Mouse (Mus musculus): Measurements from ENCODE around the gene Kcmf1. TPM values are rescaled to one million over a fixed set of nuclear protein-coding genes. Genes with fewer than 3 reads are reported as not detected.

Kcmf1 gene
- polyA plus RNA-seq, 1 experiment, result 254 TPM

DNA sequence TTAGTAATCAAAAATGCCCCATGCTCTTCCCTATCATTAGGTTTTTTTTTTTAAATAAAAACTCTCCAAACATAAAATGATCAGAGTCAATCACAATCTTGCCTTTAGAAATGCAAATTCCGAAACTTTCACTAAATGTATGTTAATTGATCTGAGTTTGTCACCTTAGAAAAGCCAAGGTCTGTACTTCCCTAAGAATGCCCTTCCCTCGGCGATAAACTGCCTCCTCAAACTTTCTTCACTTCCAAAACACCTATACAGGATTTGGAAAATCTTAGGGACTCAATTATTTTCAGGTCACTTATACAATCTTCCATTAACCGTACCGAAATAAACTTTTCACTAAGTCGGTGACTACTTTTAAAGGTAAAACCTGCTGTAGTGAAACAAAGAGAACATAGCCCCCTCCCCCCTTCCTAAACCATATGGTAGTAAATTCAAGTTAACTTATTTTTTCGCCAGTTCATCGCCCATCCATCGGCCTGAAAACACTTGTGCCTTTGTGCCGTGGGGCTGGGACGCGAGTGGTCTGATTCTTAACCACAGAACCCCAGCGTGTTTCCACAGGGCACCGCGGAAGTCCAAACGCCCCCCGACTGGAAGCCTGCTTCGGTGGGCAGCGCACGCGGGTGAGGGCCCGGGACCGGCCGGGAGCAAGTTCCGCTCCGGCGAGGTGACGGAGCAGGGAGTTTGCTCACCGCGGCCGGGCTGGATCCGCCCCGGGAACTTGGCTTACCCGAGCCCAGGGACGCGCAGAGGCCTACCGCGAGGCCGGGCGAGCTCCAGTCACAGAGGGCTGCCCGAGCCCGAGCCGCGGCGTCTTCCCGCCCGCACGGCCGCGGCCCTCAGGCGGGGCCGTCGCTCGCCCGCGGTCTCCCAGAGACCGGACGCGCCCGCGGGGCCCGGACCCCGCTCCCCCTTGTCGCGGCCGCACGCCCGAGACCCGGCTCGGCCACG, 1.3 kb downstream of the Kcmf1 start:
- no peaks in the 10 kb centered on the region for H3K27me3 ChIP-seq (ENCODE audit: control insufficient read depth, insufficient read depth, low read length)
- no peak for TF ChIP-seq CTCF (IDR thresholded peaks at IDR 0.05; ENCODE audit: extremely low read depth, insufficient read length, insufficient replicate concordance, low read depth, low read length)
- TF ChIP-seq POLR2A (IDR thresholded peaks at IDR 0.05; ENCODE audit: low read depth, low read length), result no peak
- peaks cover 2% of the 10 kb centered on the region; the same call in 1 of the 2 replicates for H3K36me3 ChIP-seq (ENCODE audit: control insufficient read depth, insufficient read depth, low read length)
- H3K4me1 ChIP-seq (ENCODE audit: control insufficient read depth, insufficient read depth, insufficient read length, low read length), result peaks cover 6% of the 10 kb centered on the region; the same call in 1 of the 2 replicates
- WGBS, result 1% methylated on average over 66 of the region's 71 CpGs
- peak overlapping the region; percentile 99 for H3K4me3 ChIP-seq (ENCODE audit: low read depth, low read length)
- H3K27ac ChIP-seq (ENCODE audit: insufficient read depth, low read depth, low read length), result peak overlapping the region; percentile 93

DNA sequence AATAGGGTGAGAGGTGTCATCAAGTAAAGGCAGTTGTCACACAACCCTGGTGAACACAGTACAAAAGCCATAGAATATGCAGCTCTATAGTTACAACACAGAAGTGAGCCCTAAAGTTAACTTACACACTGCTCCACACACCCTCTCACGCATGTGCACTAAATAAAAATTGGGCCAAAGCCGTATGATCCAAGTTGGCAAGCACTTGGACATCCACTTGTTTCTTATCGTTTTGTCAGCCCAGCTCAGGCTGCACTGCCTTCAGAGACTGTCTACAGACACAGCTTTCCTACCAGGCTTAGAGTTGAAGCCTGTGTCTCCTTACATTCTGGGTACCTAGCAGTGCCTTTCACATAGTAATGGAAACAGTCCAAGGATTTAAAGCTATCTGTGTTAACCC, 4.8 kb downstream of the Kcmf1 start:
- WGBS, result 41% methylated on average over 3 of the region's 3 CpGs
- Histone ChIP-seq H3K4me1 (ENCODE audit: control insufficient read depth, insufficient read depth, insufficient read length, low read length) (peaks cover 6% of the 10 kb centered on the region; the same call in 1 of the 2 replicates), H3K27me3 (ENCODE audit: control insufficient read depth, insufficient read depth, low read length) (no peaks in the 10 kb centered on the region), H3K4me3 (ENCODE audit: low read depth, low read length) (no peak overlapping the region), H3K27ac (ENCODE audit: insufficient read depth, low read depth, low read length) (no peak overlapping the region), H3K36me3 (ENCODE audit: control insufficient read depth, insufficient read depth, low read length) (peaks cover 2% of the 10 kb centered on the region; the same call in 1 of the 2 replicates)
- TF ChIP-seq CTCF (IDR thresholded peaks at IDR 0.05; ENCODE audit: extremely low read depth, insufficient read length, insufficient replicate concordance, low read depth, low read length), result no peak
- TF ChIP-seq POLR2A (IDR thresholded peaks at IDR 0.05; ENCODE audit: low read depth, low read length), result no peak

DNA sequence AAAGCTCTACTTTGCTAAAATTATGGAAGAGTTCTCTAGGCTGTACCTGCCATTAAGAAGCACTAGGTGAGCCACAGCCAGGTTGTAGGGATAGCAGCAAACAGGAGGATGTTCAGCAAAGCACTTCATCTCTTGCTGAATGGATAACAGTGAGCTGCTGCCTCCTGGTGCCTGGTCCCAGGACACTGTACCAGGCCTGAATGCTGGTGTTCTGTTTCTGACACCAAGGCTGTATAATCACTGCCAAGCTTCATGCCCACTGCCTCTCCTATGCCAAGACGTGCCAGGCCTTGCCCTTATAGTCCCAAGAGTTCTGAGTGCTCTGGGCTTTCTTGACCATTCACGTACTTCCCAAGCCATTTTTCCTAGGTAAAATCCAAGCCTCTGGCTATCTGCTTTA, 8.5 kb downstream of the Kcmf1 start:
- peaks cover 4% of the 10 kb centered on the region; the same call in 1 of the 2 replicates for H3K36me3 ChIP-seq (ENCODE audit: control insufficient read depth, insufficient read depth, low read length)
- no peak overlapping the region for H3K27ac ChIP-seq (ENCODE audit: insufficient read depth, low read depth, low read length)
- H3K4me3 ChIP-seq (ENCODE audit: low read depth, low read length), result no peak overlapping the region
- H3K27me3 ChIP-seq (ENCODE audit: control insufficient read depth, insufficient read depth, low read length), result no peaks in the 10 kb centered on the region
- no peak for TF ChIP-seq CTCF (IDR thresholded peaks at IDR 0.05; ENCODE audit: extremely low read depth, insufficient read length, insufficient replicate concordance, low read depth, low read length)
- no peak for TF ChIP-seq POLR2A (IDR thresholded peaks at IDR 0.05; ENCODE audit: low read depth, low read length)
- peaks cover 7% of the 10 kb centered on the region for H3K4me1 ChIP-seq (ENCODE audit: control insufficient read depth, insufficient read depth, insufficient read length, low read length)
- 88% methylated on average over 2 of the region's 2 CpGs for WGBS

DNA sequence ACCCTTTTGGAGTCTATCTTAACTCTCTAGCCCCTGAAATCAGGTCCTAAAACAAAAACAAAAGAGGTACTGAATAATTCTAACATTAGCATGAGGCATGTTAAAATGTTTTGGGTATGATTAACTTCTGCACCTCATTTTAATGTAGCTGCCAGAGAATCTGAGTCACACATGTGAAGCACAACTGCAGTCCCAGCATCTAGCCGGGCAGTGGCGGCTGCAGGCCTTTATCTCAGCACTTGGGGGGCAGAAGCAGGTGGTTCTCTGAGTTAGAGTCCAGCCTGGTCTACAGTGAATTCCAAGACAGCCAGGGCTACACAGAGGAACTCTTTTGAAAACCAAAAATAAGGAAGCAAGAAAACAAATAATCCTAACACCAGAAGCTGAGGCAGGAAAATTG, 11.1 kb downstream of the Kcmf1 start:
- WGBS, result 71% methylated on average over 2 of the region's 2 CpGs
- H3K27ac ChIP-seq (ENCODE audit: insufficient read depth, low read depth, low read length), result no peak overlapping the region
- peaks cover 2% of the 10 kb centered on the region; the same call in 1 of the 2 replicates for H3K36me3 ChIP-seq (ENCODE audit: control insufficient read depth, insufficient read depth, low read length)
- no peak for TF ChIP-seq POLR2A (IDR thresholded peaks at IDR 0.05; ENCODE audit: low read depth, low read length)
- TF ChIP-seq CTCF (IDR thresholded peaks at IDR 0.05; ENCODE audit: extremely low read depth, insufficient read length, insufficient replicate concordance, low read depth, low read length), result no peak
- H3K27me3 ChIP-seq (ENCODE audit: control insufficient read depth, insufficient read depth, low read length), result no peaks in the 10 kb centered on the region
- no peak overlapping the region for H3K4me3 ChIP-seq (ENCODE audit: low read depth, low read length)
- H3K4me1 ChIP-seq (ENCODE audit: control insufficient read depth, insufficient read depth, insufficient read length, low read length), result peaks cover 2% of the 10 kb centered on the region; the same call in 1 of the 2 replicates

DNA sequence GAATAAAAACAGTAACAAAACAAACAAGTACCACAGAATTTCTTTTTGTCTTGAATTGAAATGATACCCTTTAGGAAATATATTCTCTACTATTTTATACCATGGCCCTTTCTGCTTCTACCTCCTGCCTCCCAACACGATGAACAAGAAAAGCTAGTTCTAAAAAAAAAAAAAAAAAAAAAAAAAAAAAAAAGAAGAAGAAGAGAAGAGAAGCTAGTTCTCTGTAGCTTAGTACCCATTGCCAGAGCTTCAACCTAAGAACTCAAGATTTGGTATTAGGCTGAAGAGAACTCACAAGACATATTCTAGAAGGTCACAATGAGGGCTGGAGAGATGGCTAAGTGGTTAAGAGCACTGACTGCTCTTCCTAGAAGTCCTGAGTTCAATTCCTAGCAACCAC, 14.5 kb downstream of the Kcmf1 start:
- Histone ChIP-seq H3K4me3 (ENCODE audit: low read depth, low read length) (no peak overlapping the region), H3K27me3 (ENCODE audit: control insufficient read depth, insufficient read depth, low read length) (no peaks in the 10 kb centered on the region), H3K36me3 (ENCODE audit: control insufficient read depth, insufficient read depth, low read length) (peaks cover 2% of the 10 kb centered on the region; the same call in 1 of the 2 replicates), H3K4me1 (ENCODE audit: control insufficient read depth, insufficient read depth, insufficient read length, low read length) (peaks cover 6% of the 10 kb centered on the region), H3K27ac (ENCODE audit: insufficient read depth, low read depth, low read length) (no peak overlapping the region)
- 35% methylated on average over 1 of the region's 1 CpGs for WGBS
- TF ChIP-seq POLR2A (IDR thresholded peaks at IDR 0.05; ENCODE audit: low read depth, low read length), result no peak
- no peak for TF ChIP-seq CTCF (IDR thresholded peaks at IDR 0.05; ENCODE audit: extremely low read depth, insufficient read length, insufficient replicate concordance, low read depth, low read length)

DNA sequence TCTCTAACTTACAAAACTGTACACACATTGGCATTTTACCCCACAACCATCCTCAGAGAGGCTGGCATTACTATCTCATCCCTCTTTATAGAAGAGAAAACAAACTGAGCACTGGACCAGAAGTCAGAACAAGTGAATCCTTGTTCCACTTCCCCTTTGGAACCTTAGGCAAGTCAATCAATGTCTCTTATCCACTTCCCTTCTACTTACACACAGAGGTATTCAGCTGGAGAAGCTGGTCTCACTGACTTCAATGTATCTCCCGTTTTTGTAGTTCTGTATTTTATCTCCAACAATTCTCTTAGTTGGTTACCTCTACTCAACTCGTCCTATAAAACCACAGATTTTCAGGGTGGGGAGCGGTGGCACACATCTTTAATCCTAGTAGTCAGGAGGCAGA, 15.0 kb downstream of the Kcmf1 start:
- Histone ChIP-seq H3K4me1 (ENCODE audit: control insufficient read depth, insufficient read depth, insufficient read length, low read length) (peaks cover 4% of the 10 kb centered on the region), H3K27me3 (ENCODE audit: control insufficient read depth, insufficient read depth, low read length) (no peaks in the 10 kb centered on the region), H3K27ac (ENCODE audit: insufficient read depth, low read depth, low read length) (no peak overlapping the region), H3K36me3 (ENCODE audit: control insufficient read depth, insufficient read depth, low read length) (peaks cover 2% of the 10 kb centered on the region; the same call in 1 of the 2 replicates), H3K4me3 (ENCODE audit: low read depth, low read length) (no peak overlapping the region)
- TF ChIP-seq CTCF (IDR thresholded peaks at IDR 0.05; ENCODE audit: extremely low read depth, insufficient read length, insufficient replicate concordance, low read depth, low read length) (no peak), POLR2A (IDR thresholded peaks at IDR 0.05; ENCODE audit: low read depth, low read length) (no peak)
- WGBS, result 65% methylated on average over 3 of the region's 3 CpGs
